Mouse (Mus musculus): ENCODE data around the gene C1galt1c1. TPM values are rescaled to one million over a fixed set of nuclear protein-coding genes. Genes with fewer than 3 reads are reported as not detected.

Gene C1galt1c1
- polyA plus RNA-seq (2015; fragmentation: Nextera tagmentation; extraction: Ambion mirVana) = 11.5 and 12.0 TPM in 2 replicates

DNA sequence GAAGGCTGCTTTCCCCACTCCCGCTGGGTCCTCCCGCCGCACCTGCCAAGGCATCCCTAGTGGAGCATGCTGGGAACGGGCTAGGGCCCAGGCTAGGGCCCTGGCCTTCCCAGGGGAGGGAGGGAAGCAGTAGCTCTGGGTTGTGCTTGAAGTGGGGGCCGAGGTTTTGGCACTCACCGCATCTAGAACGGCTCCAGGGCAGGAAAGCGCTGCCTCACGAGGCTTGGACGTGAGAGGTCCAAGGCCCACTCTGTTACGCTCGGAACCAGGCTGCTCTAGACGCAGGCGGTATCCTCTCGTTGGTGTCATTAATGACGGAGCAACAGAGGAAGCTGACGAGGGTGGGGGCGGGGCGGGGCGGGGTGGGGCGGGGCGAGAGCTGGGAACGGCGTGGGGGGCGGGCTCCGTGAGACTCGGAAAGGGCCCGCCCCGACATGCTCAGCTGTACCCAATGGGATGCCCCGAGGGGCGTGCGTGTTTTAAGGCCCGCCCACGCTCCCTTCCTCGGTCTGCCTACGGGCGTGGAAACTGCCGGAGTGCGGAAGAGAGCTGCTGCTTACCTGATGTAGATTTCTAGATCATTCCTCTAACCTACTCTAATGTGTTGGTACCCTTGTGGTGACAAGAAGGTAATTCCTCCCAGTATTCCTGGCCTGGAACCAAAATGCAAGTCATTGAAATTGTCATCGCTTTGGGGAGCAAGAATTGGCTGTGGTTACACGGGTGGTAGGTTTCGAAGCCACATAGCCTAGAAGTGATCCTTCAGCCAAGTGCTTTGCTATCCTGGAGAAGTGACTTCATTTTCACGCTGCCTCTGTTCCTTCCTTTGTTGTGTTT lies at the start of gene C1galt1c1:
Gene C1galt1c1, minus strand, starts transcription at position 287 of the 837 bp plus-strand sequence.
- Histone ChIP-seq H3K9me3 (replicated peaks) (no peaks in the 10 kb centered on the region), H3K4me3 (replicated peaks) (peak within 1 kb of the TSS; percentile 73), H3K4me2 (peak within 1 kb of the TSS; percentile 71), H3K9ac (peak within 1 kb of the TSS; percentile 70), H3K27ac (replicated peaks) (peak within 1 kb of the TSS; percentile 83), H3K36me3 (replicated peaks) (no peaks in the 10 kb centered on the region), H3K4me1 (replicated peaks) (0 out of 2 replicates have a peak, but pooled peaks cover 5% of the 10 kb centered on the region), H3K27me3 (no peaks in the 10 kb centered on the region)
- WGBS (ENCODE audit: insufficient replicate concordance) = 13% methylated on average over 39 of the region's 43 CpGs
- ATAC-seq (ENCODE audit: insufficient read depth) = peak; percentile 100

DNA sequence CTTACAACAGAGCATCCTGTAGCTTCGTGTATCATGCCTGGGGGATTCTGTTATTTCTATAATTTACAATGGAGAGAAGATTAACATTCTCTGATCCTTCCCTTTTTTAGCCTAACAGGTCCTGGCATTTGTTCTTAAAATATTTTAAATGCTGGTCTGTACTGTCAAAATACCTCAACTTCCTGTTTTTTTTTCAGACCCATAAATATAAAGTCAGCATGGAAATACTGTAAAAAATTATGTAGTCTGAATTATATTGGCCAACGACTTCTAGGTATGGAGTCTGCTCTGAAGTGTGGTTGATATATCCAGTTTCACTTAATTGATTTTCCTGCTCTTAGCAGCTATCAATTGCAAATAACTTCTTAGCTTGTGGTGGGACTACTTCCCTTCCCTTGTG lies 47.1 kb upstream of the C1galt1c1 start:
- no peak for ATAC-seq (ENCODE audit: insufficient read depth)
- Histone ChIP-seq H3K4me2 (no peak overlapping the region), H3K27me3 (no peaks in the 10 kb centered on the region), H3K4me1 (replicated peaks) (no peaks in the 10 kb centered on the region), H3K9ac (no peak overlapping the region), H3K9me3 (replicated peaks) (no peaks in the 10 kb centered on the region), H3K36me3 (replicated peaks) (no peaks in the 10 kb centered on the region), H3K4me3 (replicated peaks) (no peak overlapping the region), H3K27ac (replicated peaks) (no peak overlapping the region)
- 18% methylated on average over 2 of the region's 2 CpGs for WGBS (ENCODE audit: insufficient replicate concordance)

DNA sequence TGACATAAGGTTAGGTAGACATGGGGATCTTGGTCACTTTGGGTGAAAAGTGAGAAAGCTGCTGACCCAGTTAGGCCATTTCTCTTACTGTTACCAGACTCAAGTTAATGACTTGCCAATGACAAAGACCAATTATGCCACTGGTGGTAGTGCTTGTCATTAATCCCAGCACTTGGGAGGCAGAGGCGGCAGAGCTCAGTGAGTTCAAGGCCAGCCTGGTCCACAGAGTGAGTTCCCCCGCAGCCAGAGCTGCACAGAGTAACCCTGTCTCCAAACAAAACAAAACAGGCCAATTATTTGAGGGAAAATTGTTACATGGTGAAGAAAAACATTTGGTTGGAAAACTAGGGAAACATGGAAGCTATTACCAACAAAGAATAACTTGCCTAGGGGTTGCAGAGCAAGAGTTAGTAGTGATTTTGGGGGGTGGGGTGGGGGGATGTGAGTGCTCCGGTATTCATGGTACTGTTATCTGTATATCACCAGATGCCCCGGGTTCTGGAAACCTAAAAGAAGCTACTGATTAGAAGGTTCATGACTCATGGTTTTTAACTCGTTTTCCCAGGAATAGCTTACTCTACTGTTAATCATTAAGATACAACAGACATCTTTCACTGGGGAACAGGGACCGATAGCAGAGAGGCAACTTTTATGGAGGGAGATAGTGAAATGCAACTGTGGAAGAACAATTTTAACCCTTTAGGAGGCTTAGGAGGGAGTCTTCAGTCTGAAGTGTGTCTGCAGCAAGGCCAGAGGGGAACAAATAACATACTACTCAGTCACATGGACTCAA lies 34.4 kb upstream of the C1galt1c1 start:
- no peak overlapping the region for H3K4me2 ChIP-seq
- H3K4me3 ChIP-seq (replicated peaks) = no peak overlapping the region
- no peaks in the 10 kb centered on the region for H3K4me1 ChIP-seq (replicated peaks)
- H3K27me3 ChIP-seq = no peaks in the 10 kb centered on the region
- no peak overlapping the region for H3K9ac ChIP-seq
- no peak overlapping the region for H3K27ac ChIP-seq (replicated peaks)
- no peaks in the 10 kb centered on the region for H3K9me3 ChIP-seq (replicated peaks)
- H3K36me3 ChIP-seq (replicated peaks) = no peaks in the 10 kb centered on the region
- 35% methylated on average over 6 of the region's 6 CpGs for WGBS (ENCODE audit: insufficient replicate concordance)
- no peak for ATAC-seq (ENCODE audit: insufficient read depth)

DNA sequence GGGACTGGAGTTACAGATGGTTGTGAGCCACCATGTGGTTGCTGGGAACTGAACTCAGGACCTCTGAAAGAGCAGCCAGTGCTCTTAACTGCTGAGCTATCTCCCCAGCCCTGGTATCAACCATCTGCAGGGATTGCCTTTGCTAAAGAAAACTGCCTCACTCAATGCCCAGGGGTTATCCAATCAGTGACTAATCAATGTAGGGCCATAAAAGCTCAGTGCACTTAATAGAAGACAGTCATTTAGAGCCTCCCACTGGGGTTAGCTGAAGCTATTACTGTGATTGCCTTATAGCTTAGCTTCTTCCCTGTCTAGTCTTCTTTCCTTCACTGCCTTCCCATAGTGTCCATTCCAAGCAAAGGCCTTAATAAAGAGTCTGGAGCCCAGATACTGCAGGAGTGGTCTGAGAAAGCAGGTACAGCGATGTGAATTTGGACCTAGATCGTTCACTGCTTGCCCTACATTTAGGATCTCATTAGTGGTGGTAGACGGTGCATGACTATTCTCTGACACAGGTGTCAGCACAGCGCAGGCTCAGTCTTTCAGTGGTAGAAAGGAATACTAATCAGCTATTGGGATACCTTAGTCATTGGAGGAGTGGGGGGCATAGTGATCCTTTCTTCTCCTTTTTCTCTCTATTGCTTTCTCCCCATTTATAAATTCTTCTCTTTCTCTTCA lies 21.5 kb upstream of the C1galt1c1 start:
- ATAC-seq (ENCODE audit: insufficient read depth) = no peak

DNA sequence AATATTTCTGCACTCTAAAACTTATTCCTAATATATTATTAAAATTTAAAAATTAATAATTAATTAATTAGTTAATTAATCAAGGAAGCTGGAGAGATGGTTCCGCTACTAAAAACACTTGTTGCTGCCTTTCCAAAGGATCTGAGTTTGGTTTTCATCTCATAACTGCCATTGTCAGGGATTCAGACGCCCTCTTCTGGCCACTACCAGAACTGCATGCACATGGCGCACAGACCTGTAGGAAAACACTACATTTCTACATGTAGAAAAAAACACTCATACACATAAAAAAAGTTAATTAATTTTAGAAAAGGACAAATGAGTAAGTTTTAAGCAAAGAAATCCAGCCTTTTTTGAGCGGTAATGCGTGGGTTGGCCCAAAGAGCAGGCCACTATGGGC lies 19.8 kb upstream of the C1galt1c1 start:
- H3K27me3 ChIP-seq = no peaks in the 10 kb centered on the region
- H3K9me3 ChIP-seq (replicated peaks) = no peaks in the 10 kb centered on the region
- H3K36me3 ChIP-seq (replicated peaks) = no peaks in the 10 kb centered on the region
- no peak for ATAC-seq (ENCODE audit: insufficient read depth)
- no peak overlapping the region for H3K4me3 ChIP-seq (replicated peaks)
- no peaks in the 10 kb centered on the region for H3K4me1 ChIP-seq (replicated peaks)
- no peak overlapping the region for H3K27ac ChIP-seq (replicated peaks)
- no peak overlapping the region for H3K9ac ChIP-seq
- H3K4me2 ChIP-seq = no peak overlapping the region
- WGBS (ENCODE audit: insufficient replicate concordance) = 58% methylated on average over 5 of the region's 5 CpGs

More for the DNA sequence above, 21.5 kb upstream of the C1galt1c1 start:
- no peak overlapping the region for H3K27ac ChIP-seq (replicated peaks)
- H3K9me3 ChIP-seq (replicated peaks) = no peaks in the 10 kb centered on the region
- H3K27me3 ChIP-seq = no peaks in the 10 kb centered on the region
- no peak overlapping the region for H3K4me3 ChIP-seq (replicated peaks)
- H3K4me1 ChIP-seq (replicated peaks) = no peaks in the 10 kb centered on the region
- no peak overlapping the region for H3K4me2 ChIP-seq
- 55% methylated on average over 4 of the region's 4 CpGs for WGBS (ENCODE audit: insufficient replicate concordance)
- no peak overlapping the region for H3K9ac ChIP-seq
- no peaks in the 10 kb centered on the region for H3K36me3 ChIP-seq (replicated peaks)

DNA sequence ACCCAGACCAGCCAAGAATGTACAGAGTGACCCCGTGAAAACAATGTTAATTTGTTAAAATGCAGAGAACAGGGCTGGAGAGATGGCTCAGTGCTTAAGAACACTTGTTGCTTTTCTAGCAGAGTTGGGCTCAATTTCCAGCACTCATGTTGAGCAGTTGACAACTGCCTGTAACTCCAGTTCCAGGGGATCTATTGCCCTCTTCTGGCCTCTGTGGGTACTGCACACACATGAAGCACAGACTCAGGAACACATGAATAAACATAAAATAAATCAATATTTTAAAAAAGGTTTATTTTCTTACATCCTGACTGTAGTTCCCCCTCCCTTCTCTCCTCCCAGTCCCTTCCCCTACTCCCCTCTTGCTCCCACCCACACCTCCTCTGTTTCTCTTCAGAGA lies 18.3 kb upstream of the C1galt1c1 start:
- Histone ChIP-seq H3K9me3 (replicated peaks) (no peaks in the 10 kb centered on the region), H3K27ac (replicated peaks) (no peak overlapping the region), H3K36me3 (replicated peaks) (no peaks in the 10 kb centered on the region), H3K4me3 (replicated peaks) (no peak overlapping the region), H3K9ac (no peak overlapping the region), H3K27me3 (no peaks in the 10 kb centered on the region), H3K4me2 (no peak overlapping the region), H3K4me1 (replicated peaks) (no peaks in the 10 kb centered on the region)
- 72% methylated on average over 1 of the region's 1 CpGs for WGBS (ENCODE audit: insufficient replicate concordance)
- ATAC-seq (ENCODE audit: insufficient read depth) = no peak

DNA sequence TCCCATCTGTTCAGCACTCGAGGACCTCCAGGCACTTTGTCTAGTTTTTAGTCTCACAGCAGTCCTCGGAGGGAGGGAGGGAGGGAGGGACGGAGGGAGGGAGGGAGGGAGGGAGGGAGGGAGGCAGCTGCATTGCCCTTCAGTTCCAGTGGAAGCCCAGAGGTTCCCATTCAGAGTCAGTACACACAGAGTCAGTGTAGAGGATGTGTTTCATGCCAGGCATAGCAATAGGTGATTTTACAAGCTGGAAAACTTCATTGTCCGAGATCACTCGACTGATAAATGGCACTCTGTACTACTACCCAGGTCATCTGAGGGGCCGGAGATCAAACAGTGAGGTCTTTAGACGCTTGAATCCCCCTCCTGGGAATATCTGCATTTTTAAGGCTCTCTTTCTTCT lies 16.3 kb upstream of the C1galt1c1 start:
- no peaks in the 10 kb centered on the region for H3K36me3 ChIP-seq (replicated peaks)
- no peaks in the 10 kb centered on the region for H3K9me3 ChIP-seq (replicated peaks)
- WGBS (ENCODE audit: insufficient replicate concordance) = 34% methylated on average over 7 of the region's 7 CpGs
- no peak overlapping the region for H3K9ac ChIP-seq
- H3K27ac ChIP-seq (replicated peaks) = no peak overlapping the region
- H3K4me3 ChIP-seq (replicated peaks) = no peak overlapping the region
- no peaks in the 10 kb centered on the region for H3K27me3 ChIP-seq
- H3K4me2 ChIP-seq = no peak overlapping the region
- no peak for ATAC-seq (ENCODE audit: insufficient read depth)
- H3K4me1 ChIP-seq (replicated peaks) = no peaks in the 10 kb centered on the region

DNA sequence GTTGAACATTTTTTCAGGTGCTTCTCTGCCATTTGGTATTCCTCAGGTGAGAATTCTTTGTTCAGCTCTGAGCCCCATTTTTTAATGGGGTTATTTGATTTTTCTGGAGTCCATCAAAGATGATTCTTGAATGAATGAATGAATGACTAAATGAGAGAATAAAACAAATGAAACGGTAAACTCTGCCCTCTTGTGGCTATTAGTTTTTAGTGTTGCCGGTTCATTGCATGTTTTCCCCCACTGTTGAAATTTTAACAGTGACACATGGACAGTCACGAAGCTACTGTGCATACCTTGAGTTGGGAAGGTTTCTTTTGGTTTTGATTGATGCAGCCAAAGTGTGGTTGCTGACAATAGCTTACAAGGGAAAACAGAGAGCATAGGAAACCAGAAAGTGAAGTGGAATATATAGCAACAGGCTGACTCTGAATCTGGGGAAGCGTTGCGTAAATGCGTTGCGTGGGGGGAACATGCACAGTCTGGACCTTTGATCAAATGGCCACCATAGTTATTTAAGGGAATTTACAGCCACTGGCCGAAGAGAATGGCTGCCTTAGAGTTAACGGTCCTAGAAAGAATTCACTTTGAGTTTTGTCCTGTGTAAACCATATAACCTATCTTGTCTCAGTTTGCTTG lies 15.6 kb upstream of the C1galt1c1 start:
- H3K4me2 ChIP-seq = no peak overlapping the region
- no peak overlapping the region for H3K9ac ChIP-seq
- H3K36me3 ChIP-seq (replicated peaks) = no peaks in the 10 kb centered on the region
- WGBS (ENCODE audit: insufficient replicate concordance) = 53% methylated on average over 9 of the region's 9 CpGs
- H3K27me3 ChIP-seq = no peaks in the 10 kb centered on the region
- no peaks in the 10 kb centered on the region for H3K9me3 ChIP-seq (replicated peaks)
- H3K4me1 ChIP-seq (replicated peaks) = no peaks in the 10 kb centered on the region
- H3K27ac ChIP-seq (replicated peaks) = no peak overlapping the region
- no peak overlapping the region for H3K4me3 ChIP-seq (replicated peaks)
- no peak for ATAC-seq (ENCODE audit: insufficient read depth)

DNA sequence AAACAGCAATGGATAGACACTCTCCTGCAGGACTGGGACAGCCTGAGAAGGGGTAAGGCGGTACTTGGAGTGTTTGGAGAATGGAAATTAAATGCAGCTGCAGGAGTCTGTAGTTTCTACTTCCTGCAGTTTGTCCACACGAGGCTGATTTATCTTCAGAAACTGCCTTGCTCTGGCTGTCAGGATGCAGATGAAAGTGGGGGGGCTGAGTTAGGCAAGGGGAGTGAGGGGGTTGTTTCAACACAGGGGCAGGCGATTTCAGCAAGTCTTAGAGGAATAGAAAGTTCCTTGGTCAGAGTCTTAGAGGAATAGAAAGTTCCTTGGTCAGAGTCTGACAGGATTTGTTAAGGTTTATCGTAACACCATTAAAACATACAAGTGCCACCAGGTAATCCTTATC lies 7.3 kb upstream of the C1galt1c1 start:
- WGBS (ENCODE audit: insufficient replicate concordance) = 54% methylated on average over 4 of the region's 4 CpGs
- no peaks in the 10 kb centered on the region; the same call in 1 of the 2 replicates for H3K27me3 ChIP-seq
- H3K4me3 ChIP-seq (replicated peaks) = no peak overlapping the region
- ATAC-seq (ENCODE audit: insufficient read depth) = no peak
- no peaks in the 10 kb centered on the region for H3K9me3 ChIP-seq (replicated peaks)
- H3K4me2 ChIP-seq = no peak overlapping the region
- H3K36me3 ChIP-seq (replicated peaks) = no peaks in the 10 kb centered on the region
- no peaks in the 10 kb centered on the region for H3K4me1 ChIP-seq (replicated peaks)
- H3K27ac ChIP-seq (replicated peaks) = no peak overlapping the region
- H3K9ac ChIP-seq = no peak overlapping the region

DNA sequence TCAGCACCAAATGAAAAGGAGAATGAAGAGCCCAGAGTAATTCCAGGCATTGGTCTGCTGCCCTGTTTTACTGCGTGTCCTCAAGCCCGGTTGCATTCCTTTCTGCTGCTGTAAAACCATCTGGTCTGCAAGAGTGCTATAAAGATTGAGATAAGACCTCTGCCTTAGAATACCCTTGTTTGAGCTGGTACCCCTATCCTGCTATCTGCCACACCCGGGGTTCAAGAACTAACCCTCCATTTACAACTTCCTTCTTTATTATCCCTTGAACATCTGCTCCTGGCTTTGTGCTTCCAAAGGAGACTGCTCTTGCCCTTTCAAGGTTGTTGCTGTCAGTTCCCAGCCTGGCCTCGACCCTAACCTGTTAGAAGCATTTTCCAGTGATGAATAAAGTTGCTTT lies 6.5 kb upstream of the C1galt1c1 start:
- Histone ChIP-seq H3K36me3 (replicated peaks) (no peaks in the 10 kb centered on the region), H3K9ac (no peak overlapping the region), H3K9me3 (replicated peaks) (no peaks in the 10 kb centered on the region), H3K4me3 (replicated peaks) (no peak overlapping the region), H3K27ac (replicated peaks) (no peak overlapping the region), H3K27me3 (no peaks in the 10 kb centered on the region; the same call in 1 of the 2 replicates), H3K4me2 (no peak overlapping the region), H3K4me1 (replicated peaks) (no peaks in the 10 kb centered on the region)
- no peak for ATAC-seq (ENCODE audit: insufficient read depth)
- WGBS (ENCODE audit: insufficient replicate concordance) = 25% methylated on average over 4 of the region's 4 CpGs

DNA sequence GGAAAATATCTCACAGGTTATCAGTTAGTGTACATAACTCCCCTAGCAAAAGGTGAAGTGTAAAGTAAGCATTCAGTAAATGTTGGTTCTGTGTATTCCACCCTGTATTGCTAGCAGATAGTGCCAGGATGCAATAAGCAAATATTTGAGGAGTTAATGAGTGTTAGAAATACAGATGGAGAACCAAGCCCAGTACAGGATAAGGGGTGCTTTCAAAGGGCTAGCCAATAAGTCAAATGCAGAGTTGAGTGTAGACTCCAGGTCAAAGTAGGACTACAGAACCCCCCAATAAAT lies 698 bp upstream of the C1galt1c1 start:
- Histone ChIP-seq H3K27me3 (no peaks in the 10 kb centered on the region), H3K36me3 (replicated peaks) (no peaks in the 10 kb centered on the region), H3K9ac (peak overlapping the region; percentile 43; the same call in 1 of the 2 replicates), H3K4me2 (peak overlapping the region; percentile 71), H3K9me3 (replicated peaks) (no peaks in the 10 kb centered on the region), H3K4me1 (replicated peaks) (0 out of 2 replicates have a peak, but pooled peaks cover 5% of the 10 kb centered on the region), H3K27ac (replicated peaks) (no peak overlapping the region), H3K4me3 (replicated peaks) (peak overlapping the region; percentile 73)
- ATAC-seq (ENCODE audit: insufficient read depth) = no peak

All from liver, embryonic 15.5 days (tissue).